In the genomic region with DNA sequence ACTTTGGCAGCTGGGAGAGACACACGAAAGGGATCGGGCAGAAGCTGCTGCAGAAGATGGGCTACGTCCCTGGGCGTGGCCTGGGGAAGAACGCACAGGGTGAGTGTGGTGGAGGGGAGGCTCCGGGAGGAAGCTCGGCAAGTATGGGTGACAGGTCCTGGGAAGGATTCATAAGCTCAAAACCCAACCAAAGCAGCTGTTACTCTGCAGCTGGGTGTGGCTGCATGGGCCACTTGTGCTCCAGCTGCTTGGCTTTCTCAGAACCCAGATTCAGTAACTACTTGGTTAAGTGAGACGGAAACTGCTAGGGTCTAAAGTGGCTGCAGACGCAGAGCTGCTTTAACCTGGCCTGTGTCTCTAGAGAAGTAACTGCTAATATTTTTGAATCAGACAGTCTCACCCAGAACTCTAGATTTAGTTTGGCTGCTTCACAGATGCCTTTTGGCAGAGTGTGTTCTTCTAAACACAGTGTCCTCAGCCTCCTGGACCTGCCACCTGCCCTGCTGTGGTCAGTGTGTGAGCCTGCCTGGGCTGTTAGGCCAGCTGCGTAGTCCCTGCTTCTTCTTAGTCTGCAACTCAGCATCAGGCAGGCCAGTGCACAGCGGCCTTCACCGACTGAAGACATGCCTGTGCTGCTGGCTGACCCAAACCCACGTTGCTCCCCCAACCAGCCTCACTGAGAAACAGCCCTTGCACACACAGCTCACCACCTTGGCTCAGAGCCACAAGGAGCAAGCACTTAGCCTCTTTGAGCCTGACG, we compare ENCODE assay signal across 21 mouse cellular contexts. TPM values are rescaled to one million over a fixed set of nuclear protein-coding genes. Genes with fewer than 3 reads are reported as not detected.
DNase-seq lines count a peak whose midpoint lies in the region; TF ChIP-seq lines count a peak whose summit lies in the region.
"Had no signal": no experiment of that assay in that cellular context is flagged by ENCODE, and none has a peak within 500 bp of the region (broad histone marks: within the 10 kb centered on the region; RNA-seq: fewer than 3 reads in every experiment).

No protein-coding gene starts in this region.

- peak; percentile 45 for DNase-seq in MN1 (ENCODE audit: low spot score)
- no peak for DNase-seq in left cerebral cortex, adult 9 months (ENCODE audit: low spot score in 2 of 2)
- DNase-seq in layer of hippocampus, postnatal 25 days (ENCODE audit: extremely low spot score in 1 of 2, low spot score in 1 of 2) = no peak
- DNase-seq: adrenal gland, adult 2 months; adrenal gland, adult 8-10 months; adrenal gland, postnatal 10 days; adrenal gland, postnatal 14 days; adrenal gland, postnatal 25 days; adrenal gland, postnatal 36 days; B cell, adult 2 months; cerebellum, adult 11 months; cerebellum, adult 11-12 months; cerebellum, adult 18-20 months; cerebellum, adult 2 months had no signal

- H3K27me3 ChIP-seq in myocyte (ENCODE audit: control insufficient read depth, insufficient read depth, insufficient read length) = no peaks in the 10 kb centered on the region
- H3K27me3 ChIP-seq: CH12.LX, Patski had no signal

- H3K79me2 ChIP-seq in myocyte (ENCODE audit: control insufficient read depth, insufficient read depth) = peaks cover 17% of the 10 kb centered on the region

- H3K4me3 ChIP-seq in myocyte = no peak overlapping the region

- no peak for TF ChIP-seq POLR2A in myocyte (IDR thresholded peaks at IDR 0.05; ENCODE audit: insufficient read length, low read depth)

- no peak overlapping the region for H3K4me2 ChIP-seq in myocyte (ENCODE audit: low read depth)

- no peak overlapping the region for H3ac ChIP-seq in myocyte (ENCODE audit: control insufficient read depth, insufficient read length)

- peaks cover 17% of the 10 kb centered on the region for H3K36me3 ChIP-seq in myocyte (ENCODE audit: control insufficient read depth, insufficient read depth)

TF ChIP-seq in myocyte, 11 proteins besides CTCF, POLR2A, EP300 and RAD21:
- TF ChIP-seq REST (IDR thresholded peaks at IDR 0.05; ENCODE audit: insufficient read depth, insufficient read length) (no peak), MYOD1 (IDR thresholded peaks at IDR 0.05; ENCODE audit: control insufficient read depth in 1 of 3, insufficient read length in 2 of 3, low read depth in 2 of 3) (peak in 2 of 3 experiments; percentile 66 to 72), MAX (IDR thresholded peaks at IDR 0.05; ENCODE audit: low read depth) (no peak), MYOG (IDR thresholded peaks at IDR 0.05; ENCODE audit: control insufficient read depth in 1 of 3, insufficient read depth in 1 of 3, insufficient read length in 2 of 3, low read depth in 2 of 3) (peak; percentile 43 to 77 (median 58)), TCF3 (IDR thresholded peaks at IDR 0.05; ENCODE audit: insufficient read length, low read depth) (peak; percentile 38)

RNA-seq across cellular contexts. Expression of a gene that starts 3.8 kb away (rescaled TPM):
- polyA plus RNA-seq in myocyte (2012; fragmentation: generic; extraction: Trizol) = 31.7 TPM
- total RNA-seq in layer of hippocampus, postnatal 25 days (2021) = 10 to 100 TPM; 35.3 to 40.1 TPM

RNA-seq across cellular contexts. Expression of a gene that starts 12.9 kb away (rescaled TPM):
- 19.0 TPM for polyA plus RNA-seq in myocyte (2012; fragmentation: generic; extraction: Trizol)
- total RNA-seq in layer of hippocampus, postnatal 25 days (2021) = 10 to 100 TPM; 22.6 to 25.9 TPM

RNA-seq across cellular contexts. Expression of a gene that starts 12.9 kb away (rescaled TPM):
- 19.1 TPM for polyA plus RNA-seq in myocyte (2012; fragmentation: generic; extraction: Trizol)
- total RNA-seq in layer of hippocampus, postnatal 25 days (2021) = 10 to 100 TPM; 30.3 to 40.8 TPM

RNA-seq across cellular contexts. Expression of a gene that starts 25.8 kb away (rescaled TPM):
- 0.04 TPM for polyA plus RNA-seq in myocyte (2012; fragmentation: generic; extraction: Trizol)
- not detected for total RNA-seq in layer of hippocampus, postnatal 25 days (2021)
- total RNA-seq: adrenal gland, adult 18-20 months; adrenal gland, postnatal 14 days; adrenal gland, postnatal 36 days; CH12.LX; G1E had no signal
- polyA plus RNA-seq: activated CD4-positive, CD25-positive, alpha-beta regulatory T cell, adult 4 months; adrenal gland, adult 2 months; brain, embryonic 14.5 days; cerebellum, adult 2 months; G1E had no signal

RNA-seq across cellular contexts. Expression of a gene that starts 53.5 kb away (rescaled TPM):
- 94.7 TPM for polyA plus RNA-seq in myocyte (2012; fragmentation: generic; extraction: Trizol)
- total RNA-seq in layer of hippocampus, postnatal 25 days (2021) = 10 to 100 TPM; 45.9 to 46.2 TPM
